Mouse (Mus musculus) bone marrow macrophage, adult 2 months (primary cell): Measurements from ENCODE around the gene Afg1l. TPM values are rescaled to one million over a fixed set of nuclear protein-coding genes. Genes with fewer than 3 reads are reported as not detected.

Source experiments
- H3K27ac ChIP-seq: 2 replicates; pipeline ENCODE4 v1.5.1; 2012; ENCODE audit warnings: low read depth, low read length; ENCODE audit not compliant: insufficient read depth
- H3K4me1 ChIP-seq: 2 replicates; pipeline ENCODE4 v1.6.1; 2012; ENCODE audit warnings: low read length; ENCODE audit not compliant: control insufficient read depth, insufficient read depth
- H3K4me3 ChIP-seq: 2 replicates; pipeline ENCODE4 v1.5.1; 2012; ENCODE audit warnings: mild to moderate bottlenecking, low read length, moderate library complexity; ENCODE audit not compliant: insufficient read depth
- CTCF ChIP-seq: IDR thresholded peaks from 2 replicates; pipeline ENCODE4 v1.5.1; 2012; ENCODE audit warnings: low read depth, mild to moderate bottlenecking, low read length, moderate library complexity
- POLR2A ChIP-seq: IDR thresholded peaks from 2 replicates; pipeline ENCODE4 v1.6.1; 2012; ENCODE audit warnings: mild to moderate bottlenecking, low read depth, low read length, borderline replicate concordance
- polyA plus RNA-seq: library from polyadenylated mRNA; stranded (reverse); fragments of >200 nt; gene quantifications from 2 replicates; pipeline ENCODE4 v1.2.4, GENCODE M21; 2012; ENCODE audit not compliant: missing spikeins, insufficient read depth, insufficient read length

Gene Afg1l
- polyA plus RNA-seq, 1 experiment = 6.5 TPM

DNA sequence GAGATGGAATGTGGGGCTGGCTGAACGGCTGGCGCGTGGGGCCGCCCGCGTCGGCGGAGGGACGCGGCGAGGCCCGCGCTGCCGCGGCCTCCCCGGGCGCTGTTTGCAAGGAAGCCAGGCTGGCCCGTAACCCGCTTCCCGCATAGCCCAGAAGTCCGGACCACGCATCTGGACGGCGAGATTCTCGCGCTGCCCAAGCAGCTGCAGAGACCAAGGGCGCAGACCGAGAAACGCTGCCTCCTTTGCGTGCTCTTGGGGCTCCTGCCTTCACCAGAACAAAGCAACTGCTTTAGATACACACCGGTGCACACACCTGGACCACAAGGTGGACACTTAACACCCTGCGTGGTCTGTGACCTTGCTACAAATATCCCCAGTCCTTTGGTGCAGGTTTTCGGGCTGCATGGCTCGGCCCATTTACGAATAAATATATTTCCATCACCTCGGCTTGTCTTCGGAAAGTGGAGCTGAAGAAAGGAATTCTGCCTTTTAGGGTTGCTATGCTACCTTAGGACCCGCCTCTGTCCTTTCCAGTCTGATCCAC, 200.0 kb downstream of the Afg1l start:
- H3K4me1 ChIP-seq = peaks cover 5% of the 10 kb centered on the region
- peak overlapping the region; percentile 96 for H3K27ac ChIP-seq
- H3K4me3 ChIP-seq = peak overlapping the region; percentile 86
- no peak for TF ChIP-seq POLR2A
- TF ChIP-seq CTCF = no peak

- Histone ChIP-seq H3K27ac (peak overlapping the region; percentile 96), H3K4me3 (peak overlapping the region; percentile 86), H3K4me1 (peaks cover 8% of the 10 kb centered on the region)
- no peak for TF ChIP-seq POLR2A
Observed at GRCm38 (mm10) chr10:42277476-42278306, 200.7 kb downstream of the Afg1l start.

GRCm38 (mm10) chr10:42276507-42277345, 201.6 kb downstream of the Afg1l start, which contains the start of gene Foxo3:
TSS of gene Foxo3 (minus strand) at chr10:42276755.
- H3K4me3 ChIP-seq = peak within 1 kb of the TSS; percentile 79
- TF ChIP-seq POLR2A (0 out of 2 replicates have a peak, but pooled peaks have one; percentile 86), CTCF (no peak)
- H3K27ac ChIP-seq = peak within 1 kb of the TSS; percentile 92
- peaks cover 16% of the 10 kb centered on the region for H3K4me1 ChIP-seq

GRCm38 (mm10) chr10:42275871-42276501, 202.4 kb downstream of the Afg1l start:
- Histone ChIP-seq H3K4me1 (peaks cover 22% of the 10 kb centered on the region), H3K4me3 (peak overlapping the region; percentile 77), H3K27ac (peak overlapping the region; percentile 92)
- no peak for TF ChIP-seq CTCF
- no peak for TF ChIP-seq POLR2A

DNA sequence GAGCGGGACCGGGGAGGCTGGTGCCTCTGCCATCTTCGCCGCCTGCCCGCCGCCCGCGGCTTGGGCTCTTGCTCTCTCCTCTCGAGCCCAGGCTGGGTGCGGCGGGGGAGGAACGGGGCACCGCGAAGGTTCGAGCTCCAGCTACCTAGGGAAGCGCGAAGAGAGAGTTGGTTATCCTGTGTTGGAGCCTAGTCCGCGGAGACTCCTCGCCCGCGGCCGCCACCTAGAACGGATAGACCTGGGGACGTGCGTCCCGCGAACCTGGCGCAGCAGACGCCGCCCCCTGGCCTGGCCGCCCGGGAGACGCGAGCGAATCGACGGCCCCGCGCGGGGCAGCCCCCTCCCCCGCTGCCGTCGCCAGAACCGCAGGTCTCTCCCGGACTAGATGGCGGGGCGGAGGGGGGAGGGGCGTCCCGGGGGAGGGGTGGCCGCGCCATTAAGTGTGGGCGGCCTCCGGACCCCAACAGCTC, 202.9 kb downstream of the Afg1l start:
- no peak for TF ChIP-seq POLR2A
- no peak for TF ChIP-seq CTCF
- Histone ChIP-seq H3K4me1 (peaks cover 22% of the 10 kb centered on the region), H3K27ac (peak overlapping the region; percentile 92), H3K4me3 (peak overlapping the region; percentile 77)

GRCm38 (mm10) chr10:42274712-42275400, 203.5 kb downstream of the Afg1l start:
- peak overlapping the region; percentile 92 for H3K27ac ChIP-seq
- H3K4me3 ChIP-seq = peak overlapping the region; percentile 77
- TF ChIP-seq POLR2A (no peak), CTCF (no peak)
- peaks cover 24% of the 10 kb centered on the region for H3K4me1 ChIP-seq

DNA sequence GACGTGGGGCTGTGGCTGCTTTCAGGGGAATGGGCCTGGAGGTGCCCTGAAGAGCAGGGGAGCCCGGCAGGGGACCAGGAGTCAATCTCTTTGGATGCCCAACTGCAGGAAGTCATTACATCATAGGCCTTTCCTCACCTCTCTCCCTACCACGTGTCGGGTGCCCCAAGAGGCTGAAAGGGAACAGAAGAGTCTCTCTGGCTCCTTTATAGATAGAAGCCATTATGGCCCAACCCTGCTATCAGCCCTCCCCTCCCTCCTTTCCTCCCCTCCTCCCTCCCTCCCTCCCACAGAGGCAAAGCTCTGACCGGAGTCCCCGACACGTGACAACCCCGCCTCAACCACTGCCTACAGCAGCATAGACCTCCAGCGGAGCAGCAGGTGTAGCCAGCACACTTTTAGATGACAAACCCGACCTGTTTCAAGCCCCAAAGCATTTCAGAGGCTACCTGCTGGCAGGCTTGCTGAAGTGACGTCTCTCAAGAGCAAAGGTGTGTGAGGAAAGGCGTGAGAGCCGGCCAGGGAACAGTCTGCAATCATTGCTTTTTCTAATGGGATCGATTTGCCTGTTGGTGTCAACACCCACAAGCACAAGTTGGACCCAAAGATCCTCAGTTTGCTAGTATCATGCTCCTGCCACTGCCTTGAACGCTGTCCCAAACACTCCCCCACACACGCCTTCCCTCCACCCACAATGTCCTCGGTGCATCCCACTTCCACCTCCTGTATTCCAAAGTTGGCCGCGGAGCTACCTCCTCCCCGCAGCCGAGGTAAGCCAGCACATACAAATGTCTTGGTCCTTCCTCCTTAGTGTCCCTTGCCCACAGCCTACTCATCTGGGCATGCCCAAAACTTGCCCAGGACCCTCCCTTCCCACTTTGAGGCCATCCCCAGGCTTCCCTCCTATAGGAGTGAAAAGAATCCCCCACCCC, 204.3 kb downstream of the Afg1l start:
- TF ChIP-seq POLR2A (no peak), CTCF (no peak)
- H3K4me1 ChIP-seq = peaks cover 30% of the 10 kb centered on the region
- peak overlapping the region; percentile 92 for H3K27ac ChIP-seq
- H3K4me3 ChIP-seq = peak overlapping the region; percentile 77

DNA sequence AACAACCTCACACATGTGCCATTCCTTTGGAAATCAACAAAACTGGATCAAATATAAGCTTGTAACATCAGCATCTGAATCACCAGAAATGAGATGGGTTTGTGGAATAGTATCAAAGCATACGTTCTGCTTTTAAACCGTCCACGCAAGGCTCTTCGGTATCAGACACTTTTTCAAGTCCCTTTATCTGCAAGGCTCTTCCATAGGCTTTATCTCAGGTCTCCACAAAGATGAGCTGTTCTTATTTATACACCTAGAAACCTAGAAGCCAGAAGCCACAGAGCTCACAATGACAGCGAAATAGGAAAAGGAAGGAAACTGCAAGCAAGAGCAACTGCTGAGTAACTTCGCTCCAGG, 205.0 kb downstream of the Afg1l start:
- Histone ChIP-seq H3K4me1 (peaks cover 32% of the 10 kb centered on the region), H3K4me3 (peak overlapping the region; percentile 77), H3K27ac (peak overlapping the region; percentile 48)
- TF ChIP-seq CTCF (no peak), POLR2A (no peak)
